ENCODE assay signal across 19 mouse cellular contexts in the genomic region with DNA sequence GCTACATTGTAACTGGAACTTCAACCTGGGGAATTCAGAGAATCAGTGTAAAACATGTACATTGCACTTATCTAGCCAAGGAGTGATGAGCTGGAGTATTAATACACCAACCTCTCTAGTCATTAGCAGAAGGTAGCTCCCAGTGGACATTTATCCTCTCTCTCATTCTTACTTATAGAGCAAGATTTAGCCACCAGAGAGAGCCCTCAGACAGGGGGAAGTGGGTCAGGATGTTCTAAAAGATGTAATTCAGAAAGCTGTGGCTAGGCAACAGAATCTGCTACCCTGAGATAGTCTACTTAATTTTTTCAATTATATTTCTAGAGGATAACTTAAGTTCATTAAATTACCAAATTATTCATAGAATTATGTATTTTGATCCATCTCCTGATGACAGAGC.
DNase-seq lines count a peak whose midpoint lies in the region; ATAC-seq and TF ChIP-seq lines count a peak whose summit lies in the region.
"Had no signal": no experiment of that assay in that cellular context is flagged by ENCODE, and none has a peak within 500 bp of the region (broad histone marks: within the 10 kb centered on the region; RNA-seq: fewer than 3 reads in every experiment).

No protein-coding gene starts in this region.

- ATAC-seq in lung, embryonic 14.5 days (ENCODE audit: insufficient read depth), result no peak
- ATAC-seq: forebrain, embryonic 14.5 days had no signal

- H3K4me2 ChIP-seq in lung, embryonic 14.5 days, result no peak overlapping the region
- H3K4me2 ChIP-seq: heart, embryonic 12.5 days; limb, embryonic 12.5 days; midbrain, embryonic 12.5 days had no signal

- H3K9ac ChIP-seq in heart, adult 2 months (ENCODE audit: low read depth, low read length), result no peak overlapping the region
- H3K9ac ChIP-seq in lung, embryonic 14.5 days, result no peak overlapping the region
- H3K9ac ChIP-seq: heart, embryonic 12.5 days; limb, embryonic 12.5 days; liver, embryonic 14.5 days; midbrain, embryonic 12.5 days had no signal

- no peak for DNase-seq in heart, adult 2 months
- no peak for DNase-seq in heart, adult 11 months
- DNase-seq in lung, embryonic 14.5 days, result peak; percentile 19
- no peak for DNase-seq in lung, postnatal 4 days
- DNase-seq in ES-CJ7 (ENCODE audit: low read depth, low spot score), result peak; percentile 4
- peak; percentile 5 for DNase-seq in brain, embryonic 14.5 days (ENCODE audit: low read depth)
- DNase-seq in natural killer cell, adult 2 months (ENCODE audit: low spot score in 2 of 2), result no peak
- DNase-seq in layer of hippocampus, adult 11-12 months (ENCODE audit: low spot score), result no peak
- DNase-seq: adrenal gland, postnatal 25 days; cerebellum, adult 9-11 months; heart, postnatal 4 days; kidney, adult 8-10 months had no signal

- peak; percentile 28 for TF ChIP-seq CTCF in heart, adult 2 months (IDR thresholded peaks at IDR 0.05)
- TF ChIP-seq CTCF in lung, embryonic 14.5 days (IDR thresholded peaks at IDR 0.05; ENCODE audit: low read depth), result 0 out of 2 replicates have a peak, but pooled peaks have one; percentile 13
- TF ChIP-seq CTCF in brain, embryonic 14.5 days (IDR thresholded peaks at IDR 0.05; ENCODE audit: borderline replicate concordance, extremely low read depth, insufficient read depth, insufficient read length), result no peak

- no peak for TF ChIP-seq POLR2A in heart, adult 2 months (IDR thresholded peaks at IDR 0.05; ENCODE audit: insufficient read depth, low read depth, low read length)
- no peak for TF ChIP-seq POLR2A in brain, embryonic 14.5 days (IDR thresholded peaks at IDR 0.05; ENCODE audit: borderline replicate concordance, extremely low read depth, insufficient read depth, insufficient read length, poor library complexity, severe bottlenecking)

- H3K27me3 ChIP-seq in heart, adult 2 months (ENCODE audit: control insufficient read depth, insufficient read depth, low read length), result no peaks in the 10 kb centered on the region
- H3K27me3 ChIP-seq in lung, embryonic 14.5 days (ENCODE audit: insufficient read depth, low read length), result no peaks in the 10 kb centered on the region
- H3K27me3 ChIP-seq: heart, embryonic 12.5 days; limb, embryonic 12.5 days; midbrain, embryonic 12.5 days had no signal

- no peaks in the 10 kb centered on the region for H3K79me2 ChIP-seq in heart, adult 2 months (replicated peaks; ENCODE audit: control insufficient read depth, insufficient read depth, low read length)

- H3K9me3 ChIP-seq in lung, embryonic 14.5 days (ENCODE audit: low read depth, low read length), result no peaks in the 10 kb centered on the region
- H3K9me3 ChIP-seq: embryonic facial prominence, embryonic 10.5 days; heart, embryonic 12.5 days; limb, embryonic 12.5 days; midbrain, embryonic 12.5 days had no signal

- H3K36me3 ChIP-seq in heart, adult 2 months (ENCODE audit: control insufficient read depth, insufficient read depth, low read length), result no peaks in the 10 kb centered on the region
- no peaks in the 10 kb centered on the region for H3K36me3 ChIP-seq in lung, embryonic 14.5 days (ENCODE audit: insufficient read depth)
- H3K36me3 ChIP-seq: embryonic facial prominence, embryonic 10.5 days; heart, embryonic 12.5 days; limb, embryonic 12.5 days; midbrain, embryonic 12.5 days had no signal

- no peaks in the 10 kb centered on the region for H3K4me1 ChIP-seq in heart, adult 2 months (ENCODE audit: control insufficient read depth, insufficient read depth, low read length)
- H3K4me1 ChIP-seq in lung, embryonic 14.5 days (ENCODE audit: insufficient read depth), result no peaks in the 10 kb centered on the region
- H3K4me1 ChIP-seq: embryonic facial prominence, embryonic 10.5 days; heart, embryonic 12.5 days; limb, embryonic 12.5 days; midbrain, embryonic 12.5 days had no signal

- no peak overlapping the region for H3K4me3 ChIP-seq in heart, adult 2 months
- H3K4me3 ChIP-seq in lung, embryonic 14.5 days (ENCODE audit: low read depth, low read length), result no peak overlapping the region
- H3K4me3 ChIP-seq: embryonic facial prominence, embryonic 10.5 days; erythroblast, embryonic 14.5 days; heart, embryonic 12.5 days; limb, embryonic 12.5 days; midbrain, embryonic 12.5 days had no signal

- intact Hi-C loops in heart, adult 2 months (cut with DNase I), result no loop called here

- H3K27ac ChIP-seq in heart, adult 2 months, result no peak overlapping the region
- no peak overlapping the region for H3K27ac ChIP-seq in lung, embryonic 14.5 days (ENCODE audit: low read depth)
- H3K27ac ChIP-seq: embryonic facial prominence, embryonic 10.5 days; limb, embryonic 12.5 days; liver, embryonic 14.5 days; midbrain, embryonic 12.5 days had no signal

- no peak for TF ChIP-seq EP300 in heart, adult 2 months (IDR thresholded peaks at IDR 0.05; ENCODE audit: insufficient read depth, low read depth, low read length)

Comparison
In these comparisons a context has a peak if more than half of its experiments do, and no peak if none do; other contexts are left out.
1. DNase-seq: peak in lung, embryonic 14.5 days (single experiment), ES-CJ7 (single experiment) and brain, embryonic 14.5 days (single experiment); none in heart, adult 2 months (0 of 2), heart, adult 11 months (single experiment), lung, postnatal 4 days (0 of 2), natural killer cell, adult 2 months (0 of 2) and layer of hippocampus, adult 11-12 months (single experiment).